In genomic region chr11:87595327-87595841, GRCm38 (mm10) we compare ENCODE assay signal across 7 mouse cellular contexts. TPM values are rescaled to one million over a fixed set of nuclear protein-coding genes. Genes with fewer than 3 reads are reported as not detected.
DNase-seq lines count a peak whose midpoint lies in the region; ATAC-seq lines count a peak whose summit lies in the region.

No protein-coding gene starts in this region.

- peaks cover 42% of the 10 kb centered on the region for H3K36me3 ChIP-seq in limb, embryonic 13.5 days
- H3K36me3 ChIP-seq in midbrain, embryonic 15.5 days (replicated peaks), result peaks cover 29% of the 10 kb centered on the region

- peak overlapping the region; percentile 84 for H3K27ac ChIP-seq in limb, embryonic 13.5 days
- peak overlapping the region; percentile 79 for H3K27ac ChIP-seq in midbrain, embryonic 15.5 days

- DNase-seq in adrenal gland, postnatal 25 days, result peak; percentile 91
- peak; percentile 82 for DNase-seq in embryo, embryonic 11.5 days (ENCODE audit: low read depth, low spot score)
- peak; percentile 60 to 82 for DNase-seq in gastrocnemius, postnatal 4 days (ENCODE audit: low spot score in 2 of 2)
- DNase-seq in kidney, adult 18-20 months, result peak; percentile 88
- peak; percentile 46 for DNase-seq in spleen, postnatal 14 days (ENCODE audit: low spot score in 2 of 2)

- H3K4me1 ChIP-seq in limb, embryonic 13.5 days, result peaks cover 50% of the 10 kb centered on the region
- H3K4me1 ChIP-seq in midbrain, embryonic 15.5 days, result peaks cover 51% of the 10 kb centered on the region

- H3K4me2 ChIP-seq in limb, embryonic 13.5 days (replicated peaks), result peak overlapping the region; percentile 95
- peak overlapping the region; percentile 70 for H3K4me2 ChIP-seq in midbrain, embryonic 15.5 days

- peak overlapping the region; percentile 97 for H3K9ac ChIP-seq in limb, embryonic 13.5 days
- peak overlapping the region; percentile 92 for H3K9ac ChIP-seq in midbrain, embryonic 15.5 days

- no peaks in the 10 kb centered on the region for H3K27me3 ChIP-seq in limb, embryonic 13.5 days
- no peaks in the 10 kb centered on the region for H3K27me3 ChIP-seq in midbrain, embryonic 15.5 days (replicated peaks)

- peak overlapping the region; percentile 88 for H3K4me3 ChIP-seq in limb, embryonic 13.5 days
- peak overlapping the region; percentile 72 for H3K4me3 ChIP-seq in midbrain, embryonic 15.5 days

- 1% methylated on average over 32 of the region's 37 CpGs for WGBS in limb, embryonic 13.5 days
- under 1% methylated on average over 31 of the region's 37 CpGs for WGBS in midbrain, embryonic 15.5 days

- H3K9me3 ChIP-seq in limb, embryonic 13.5 days, result no peaks in the 10 kb centered on the region
- no peaks in the 10 kb centered on the region for H3K9me3 ChIP-seq in midbrain, embryonic 15.5 days

- ATAC-seq in limb, embryonic 13.5 days (ENCODE audit: low FRiP score, low read depth), result peak; percentile 54; the same call in 1 of the 2 replicates
- ATAC-seq in midbrain, embryonic 15.5 days (replicated peaks), result peak; percentile 43

RNA-seq across cellular contexts. Expression of gene Mtmr4, which starts 3.4 kb away (rescaled TPM):
- 25.3 and 33.2 TPM in 2 replicates for total RNA-seq in adrenal gland, postnatal 25 days (2021)
- total RNA-seq in gastrocnemius, postnatal 4 days (2021), result 10 to 100 TPM; 21.5 to 22.4 TPM
- 31.1 and 38.9 TPM in 2 replicates for polyA plus RNA-seq in limb, embryonic 13.5 days (2015; fragmentation: Nextera tagmentation; extraction: Ambion mirVana)
- 57.2 and 59.8 TPM in 2 replicates for polyA plus RNA-seq in midbrain, embryonic 15.5 days (2015; fragmentation: Nextera tagmentation; extraction: Ambion mirVana)

RNA-seq across cellular contexts. Expression of gene Hsf5, which starts 21.6 kb away (rescaled TPM):
- 0.09 and 0.24 TPM in 2 replicates for total RNA-seq in adrenal gland, postnatal 25 days (2021)
- under 1 TPM; 0.10 to 0.17 TPM for total RNA-seq in gastrocnemius, postnatal 4 days (2021)
- polyA plus RNA-seq in limb, embryonic 13.5 days (2015; fragmentation: Nextera tagmentation; extraction: Ambion mirVana), result 0.29 and 0.42 TPM in 2 replicates
- polyA plus RNA-seq in midbrain, embryonic 15.5 days (2015; fragmentation: Nextera tagmentation; extraction: Ambion mirVana), result 0.37 and 0.61 TPM in 2 replicates

RNA-seq across cellular contexts. Expression of gene Sept4, which starts 26.7 kb away (rescaled TPM):
- 24.3 and 38.6 TPM in 2 replicates for total RNA-seq in adrenal gland, postnatal 25 days (2021)
- total RNA-seq in gastrocnemius, postnatal 4 days (2021), result 10 to 100 TPM; 59.0 to 78.8 TPM
- polyA plus RNA-seq in limb, embryonic 13.5 days (2015; fragmentation: Nextera tagmentation; extraction: Ambion mirVana), result 21.2 and 23.3 TPM in 2 replicates
- 28.2 and 28.4 TPM in 2 replicates for polyA plus RNA-seq in midbrain, embryonic 15.5 days (2015; fragmentation: Nextera tagmentation; extraction: Ambion mirVana)

RNA-seq across cellular contexts. Expression of gene Gm11492, which starts 28.9 kb away (rescaled TPM):
- not detected in 2 replicates for total RNA-seq in adrenal gland, postnatal 25 days (2021)
- not detected for total RNA-seq in gastrocnemius, postnatal 4 days (2021)
- not detected in 2 replicates for polyA plus RNA-seq in limb, embryonic 13.5 days (2015; fragmentation: Nextera tagmentation; extraction: Ambion mirVana)
- polyA plus RNA-seq in midbrain, embryonic 15.5 days (2015; fragmentation: Nextera tagmentation; extraction: Ambion mirVana), result not detected in 2 replicates

Comparison
In these comparisons a context has a peak if more than half of its experiments do, and no peak if none do; other contexts are left out.
1. Peak in every context shown above with its lines: DNase-seq, ATAC-seq, H3K4me3 ChIP-seq and H3K27ac ChIP-seq.